Mouse (Mus musculus) adrenal gland, postnatal 14 days (tissue): ENCODE data around the gene BC053393. TPM values are rescaled to one million over a fixed set of nuclear protein-coding genes. Genes with fewer than 3 reads are reported as not detected.
"Not testable (repeated sequence)": the region's sequence is repeated elsewhere in the genome, so short reads cannot be mapped to it uniquely, and the experiment has no call there.

ENCODE experiments used
- DNase-seq: peaks from one replicate; pipeline ENCODE4 v3.0.0; 2021; ENCODE audit warnings: mixed read lengths
- long read RNA-seq, 2 experiments: library from polyadenylated mRNA; stranded (forward); transcript quantifications; one replicate each; pipeline ENCODE4 v2.0.0; 2021
- total RNA-seq: library from RNA; stranded (reverse); gene quantifications from 2 replicates; pipeline ENCODE4 v1.2.3, GENCODE M21; 2021

The BC053393 gene
- total RNA-seq: not detected in 2 replicates
- long read RNA-seq, experiment 1: 0 reads
- long read RNA-seq, experiment 2: 0 reads

- DNase-seq: no peak
Observed at GRCm38 (mm10) chr11:46571327-46571726, at the start of gene BC053393. Gene BC053393 (plus strand): TSS chr11:46571536.

GRCm38 (mm10) chr11:46522719-46523118, 48.6 kb upstream of the BC053393 start:
- DNase-seq: peak; percentile 16

GRCm38 (mm10) chr11:46523912-46524311, 47.4 kb upstream of the BC053393 start, which contains the start of gene Gm12169:
Gene Gm12169 (plus strand): TSS chr11:46524212.
- DNase-seq: no peak

GRCm38 (mm10) chr11:46530149-46530548, 41.2 kb upstream of the BC053393 start:
- no peak for DNase-seq

GRCm38 (mm10) chr11:46536978-46537377, 34.4 kb upstream of the BC053393 start:
- DNase-seq: no peak

- DNase-seq: no peak
Observed at GRCm38 (mm10) chr11:46543530-46543929, 27.8 kb upstream of the BC053393 start.

- no peak for DNase-seq
Observed at GRCm38 (mm10) chr11:46549721-46550120, 21.6 kb upstream of the BC053393 start.

GRCm38 (mm10) chr11:46552741-46553140, 18.6 kb upstream of the BC053393 start:
- DNase-seq: no peak

- no peak for DNase-seq
Observed at GRCm38 (mm10) chr11:46561096-46561495, 10.2 kb upstream of the BC053393 start.

- peak; percentile 41 for DNase-seq
Observed at GRCm38 (mm10) chr11:46564671-46565070, 6.7 kb upstream of the BC053393 start.

- no peak for DNase-seq
Observed at GRCm38 (mm10) chr11:46565967-46566366, 5.4 kb upstream of the BC053393 start.

- no peak for DNase-seq
Observed at GRCm38 (mm10) chr11:46569107-46569506, 2.2 kb upstream of the BC053393 start.

- DNase-seq: peak; percentile 81
Observed at GRCm38 (mm10) chr11:46578771-46579281, 7.5 kb downstream of the BC053393 start.

- no peak for DNase-seq
Observed at GRCm38 (mm10) chr11:46580428-46580827, 9.1 kb downstream of the BC053393 start.

- no peak for DNase-seq
Observed at GRCm38 (mm10) chr11:46582741-46583140, 11.4 kb downstream of the BC053393 start.

- no peak for DNase-seq
Observed at GRCm38 (mm10) chr11:46592416-46592815, 21.1 kb downstream of the BC053393 start.

- no peak for DNase-seq
Observed at GRCm38 (mm10) chr11:46619929-46620328, 48.6 kb downstream of the BC053393 start.

GRCm38 (mm10) chr11:46620414-46621168, 49.3 kb downstream of the BC053393 start:
- DNase-seq: no peak

- DNase-seq: no peak
Observed at GRCm38 (mm10) chr11:46629211-46629795, 58.0 kb downstream of the BC053393 start, which contains the start of gene Dppa1. Gene Dppa1 (minus strand): TSS chr11:46629261.

- peak; percentile 65 for DNase-seq
Observed at GRCm38 (mm10) chr11:46631635-46632034, 60.3 kb downstream of the BC053393 start.

- not testable (repeated sequence) for DNase-seq
Observed at GRCm38 (mm10) chr11:46635516-46635915, 64.2 kb downstream of the BC053393 start.

- DNase-seq: no peak
Observed at GRCm38 (mm10) chr11:46636568-46636967, 65.2 kb downstream of the BC053393 start.
